Mouse (Mus musculus) kidney, embryonic 16.5 days (tissue): ENCODE measurements around the gene Fhl3. TPM values are rescaled to one million over a fixed set of nuclear protein-coding genes. Genes with fewer than 3 reads are reported as not detected.
A peak's percentile ranks its signal among the peaks of the same experiment; 100 is the strongest.

Source experiments
- ATAC-seq: fragments of 200-750 bp; cut with Nextera tagmentation; 2 replicates; pipeline ENCODE4 v1.8.0; 2017; ENCODE audit warnings: moderate TSS enrichment; ENCODE audit not compliant: low FRiP score, low TSS enrichment
- H3K27ac ChIP-seq: fragments of 300-500 bp; sonication (generic); 2 replicates; pipeline ENCODE4 v1.5.1; 2014; ENCODE audit warnings: low read length
- H3K27me3 ChIP-seq: fragments of 300-500 bp; sonication (generic); 2 replicates; pipeline ENCODE4 v1.6.1; 2014; ENCODE audit warnings: low read length, control low read depth, mixed read lengths; ENCODE audit not compliant: insufficient read depth
- H3K36me3 ChIP-seq: fragments of 300-500 bp; sonication (generic); 2 replicates; pipeline ENCODE4 v1.6.1; 2014; ENCODE audit warnings: low read length, control low read depth, mixed read lengths; ENCODE audit not compliant: insufficient read depth
- H3K4me1 ChIP-seq: fragments of 300-500 bp; sonication (generic); 2 replicates; pipeline ENCODE4 v1.6.1; 2014; ENCODE audit warnings: low read length, control low read depth, mixed read lengths; ENCODE audit not compliant: insufficient read depth
- H3K4me2 ChIP-seq: fragments of 300-500 bp; sonication (generic); replicated peaks from 2 replicates; pipeline ENCODE4 v1.6.1; 2014; ENCODE audit warnings: low read depth, low read length
- H3K4me3 ChIP-seq: fragments of 300-500 bp; sonication (generic); 2 replicates; pipeline ENCODE4 v1.5.1; 2014; ENCODE audit warnings: mild to moderate bottlenecking, low read length
- H3K9ac ChIP-seq: fragments of 300-500 bp; sonication (generic); replicated peaks from 2 replicates; pipeline ENCODE4 v1.6.1; 2014; ENCODE audit warnings: low read length
- H3K9me3 ChIP-seq: fragments of 300-500 bp; sonication (generic); 2 replicates; pipeline ENCODE4 v1.6.1; 2016; ENCODE audit warnings: low read length, control low read depth
- WGBS: fragments of 180-500 bp; shearing (Covaris S2); extraction: QIAGEN DNeasy Blood & Tissue Kit; methylation state at CpG from one replicate; pipeline ENCODE4 v1.1.7; 2014; 5-methylcytosine and 5-hydroxymethylcytosine counted together
- polyA plus RNA-seq: library from polyadenylated mRNA; unstranded; fragments of >200 nt; fragmentation: Nextera tagmentation; extraction: Ambion mirVana; gene quantifications from 2 replicates; pipeline ENCODE4 v1.2.1, GENCODE M21; 2015

Gene Fhl3
- polyA plus RNA-seq, 1 experiment from 2014 or later, result 6.6 TPM

GRCm38 (mm10) chr4:124675958-124676357, 24.5 kb upstream of the Fhl3 start:
- H3K36me3 ChIP-seq, result peaks cover 35% of the 10 kb centered on the region
- H3K9me3 ChIP-seq, result no peaks in the 10 kb centered on the region
- H3K4me2 ChIP-seq, result no peak overlapping the region
- no peak for ATAC-seq
- H3K27ac ChIP-seq, result no peak overlapping the region
- no peak overlapping the region for H3K4me3 ChIP-seq
- WGBS, result 86% methylated on average over 6 of the region's 6 CpGs
- H3K27me3 ChIP-seq, result peaks cover 23% of the 10 kb centered on the region
- H3K9ac ChIP-seq, result no peak overlapping the region
- H3K4me1 ChIP-seq, result peaks cover 15% of the 10 kb centered on the region

GRCm38 (mm10) chr4:124682270-124682669, 18.2 kb upstream of the Fhl3 start:
- Histone ChIP-seq H3K27me3 (no peaks in the 10 kb centered on the region), H3K27ac (no peak overlapping the region), H3K36me3 (peaks cover 62% of the 10 kb centered on the region), H3K4me1 (no peaks in the 10 kb centered on the region), H3K9me3 (no peaks in the 10 kb centered on the region), H3K9ac (no peak overlapping the region), H3K4me3 (no peak overlapping the region), H3K4me2 (no peak overlapping the region)
- WGBS, result 49% methylated on average over 7 of the region's 7 CpGs
- no peak for ATAC-seq

DNA sequence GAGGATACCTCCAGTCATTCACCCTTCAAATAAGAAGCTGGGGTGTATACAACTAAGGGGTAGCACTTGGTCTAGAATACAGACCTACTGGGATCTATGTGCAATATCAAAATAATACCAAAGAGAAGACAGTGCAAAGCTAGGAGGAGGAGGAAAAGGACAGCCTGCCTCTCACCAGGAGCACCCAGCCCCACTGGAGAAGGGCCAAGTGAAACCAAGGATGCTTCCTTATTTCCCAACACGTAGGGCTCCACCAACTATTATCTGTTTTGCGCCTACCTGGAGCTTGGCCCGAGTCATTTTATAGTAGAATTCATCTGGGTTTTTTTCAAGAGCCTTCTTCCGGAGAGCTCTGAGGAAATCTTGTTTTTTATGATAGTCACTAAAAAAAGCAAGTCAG, 17.0 kb upstream of the Fhl3 start:
- no peak overlapping the region for H3K4me3 ChIP-seq
- peaks cover 55% of the 10 kb centered on the region for H3K36me3 ChIP-seq
- H3K9me3 ChIP-seq, result no peaks in the 10 kb centered on the region
- H3K4me2 ChIP-seq, result no peak overlapping the region
- 89% methylated on average over 4 of the region's 4 CpGs for WGBS
- no peak overlapping the region for H3K27ac ChIP-seq
- no peaks in the 10 kb centered on the region for H3K27me3 ChIP-seq
- no peak for ATAC-seq
- no peak overlapping the region for H3K9ac ChIP-seq
- H3K4me1 ChIP-seq, result no peaks in the 10 kb centered on the region

GRCm38 (mm10) chr4:124685004-124685403, 15.5 kb upstream of the Fhl3 start:
- no peak overlapping the region for H3K27ac ChIP-seq

GRCm38 (mm10) chr4:124685453-124685852, 15.0 kb upstream of the Fhl3 start:
- Histone ChIP-seq H3K9me3 (no peaks in the 10 kb centered on the region), H3K4me1 (no peaks in the 10 kb centered on the region), H3K27ac (no peak overlapping the region), H3K36me3 (peaks cover 36% of the 10 kb centered on the region), H3K4me3 (no peak overlapping the region), H3K9ac (no peak overlapping the region), H3K27me3 (no peaks in the 10 kb centered on the region), H3K4me2 (no peak overlapping the region)
- 61% methylated on average over 8 of the region's 8 CpGs for WGBS
- no peak for ATAC-seq

More at GRCm38 (mm10) chr4:124685004-124685403, 15.5 kb upstream of the Fhl3 start:
- Histone ChIP-seq H3K4me2 (no peak overlapping the region), H3K36me3 (peaks cover 41% of the 10 kb centered on the region), H3K4me1 (no peaks in the 10 kb centered on the region), H3K4me3 (no peak overlapping the region), H3K9ac (no peak overlapping the region), H3K9me3 (no peaks in the 10 kb centered on the region), H3K27me3 (no peaks in the 10 kb centered on the region)
- no peak for ATAC-seq
- 47% methylated on average over 4 of the region's 4 CpGs for WGBS

DNA sequence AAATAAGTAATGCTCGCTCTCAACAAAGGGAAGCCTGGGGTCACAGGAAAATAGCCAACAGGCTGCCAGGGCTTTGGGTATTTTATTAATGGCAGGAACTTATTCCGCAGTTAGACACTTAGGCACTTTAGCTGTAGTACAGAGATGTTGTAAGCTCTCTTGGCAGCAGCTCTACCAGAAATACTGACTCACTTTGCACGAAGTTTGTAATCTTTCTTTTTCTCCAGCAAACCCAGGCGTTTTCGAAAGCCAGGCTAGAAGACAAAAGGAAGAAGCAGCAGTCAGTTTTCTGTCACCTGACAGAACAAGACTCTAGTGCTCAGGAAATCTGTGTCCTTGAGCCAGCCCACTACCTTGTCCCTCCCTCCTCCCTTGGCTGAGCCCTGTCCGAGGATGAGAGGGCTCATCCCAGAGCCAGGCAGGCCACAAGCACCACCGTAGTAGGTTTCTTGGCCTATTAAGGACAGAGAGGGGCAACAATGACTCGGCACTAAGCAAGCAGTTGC, 14.6 kb upstream of the Fhl3 start:
- H3K9me3 ChIP-seq, result no peaks in the 10 kb centered on the region
- no peak overlapping the region for H3K27ac ChIP-seq
- peaks cover 31% of the 10 kb centered on the region for H3K36me3 ChIP-seq
- H3K4me3 ChIP-seq, result no peak overlapping the region
- no peak for ATAC-seq
- H3K27me3 ChIP-seq, result no peaks in the 10 kb centered on the region
- peaks cover 4% of the 10 kb centered on the region; the same call in 1 of the 2 replicates for H3K4me1 ChIP-seq
- WGBS, result 62% methylated on average over 8 of the region's 8 CpGs
- H3K9ac ChIP-seq, result no peak overlapping the region
- no peak overlapping the region for H3K4me2 ChIP-seq

DNA sequence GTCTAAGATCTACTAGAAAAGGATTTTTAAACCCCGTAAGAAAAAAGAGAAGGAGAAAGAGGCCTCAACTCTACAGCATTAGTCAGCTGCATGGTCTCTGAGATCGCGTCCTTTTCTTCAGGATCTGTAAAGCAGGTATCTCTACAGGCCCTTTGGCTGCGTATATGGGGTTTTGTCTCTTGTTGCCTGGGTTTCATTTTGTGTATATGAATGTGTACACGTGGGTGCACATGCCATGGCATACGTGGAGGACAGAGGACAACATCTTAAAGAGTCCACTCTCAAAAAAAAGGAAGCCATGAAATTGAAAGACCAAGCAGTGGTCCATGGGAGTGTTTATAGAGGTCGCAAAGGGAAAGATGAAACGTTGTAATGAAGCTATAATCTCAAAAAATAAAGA, 9.0 kb upstream of the Fhl3 start:
- no peak overlapping the region for H3K4me3 ChIP-seq
- H3K9ac ChIP-seq, result no peak overlapping the region
- 0 out of 2 replicates have a peak overlapping the region, but pooled peaks have one; percentile 10 for H3K4me2 ChIP-seq
- ATAC-seq, result no peak
- H3K36me3 ChIP-seq, result no peaks in the 10 kb centered on the region
- H3K4me1 ChIP-seq, result peaks cover 29% of the 10 kb centered on the region
- H3K27me3 ChIP-seq, result no peaks in the 10 kb centered on the region
- H3K27ac ChIP-seq, result peak overlapping the region; percentile 1; the same call in 1 of the 2 replicates
- WGBS, result 85% methylated on average over 8 of the region's 8 CpGs
- H3K9me3 ChIP-seq, result no peaks in the 10 kb centered on the region

- H3K9ac ChIP-seq, result peak overlapping the region; percentile 87
- H3K4me1 ChIP-seq, result peaks cover 29% of the 10 kb centered on the region
- H3K4me3 ChIP-seq, result peak overlapping the region; percentile 85
- H3K9me3 ChIP-seq, result no peaks in the 10 kb centered on the region
- peak overlapping the region; percentile 66 for H3K4me2 ChIP-seq
- H3K27me3 ChIP-seq, result no peaks in the 10 kb centered on the region
- no peak for ATAC-seq
- H3K36me3 ChIP-seq, result no peaks in the 10 kb centered on the region
- WGBS, result 62% methylated on average over 3 of the region's 3 CpGs
- no peak overlapping the region for H3K27ac ChIP-seq
These were observed 8.1 kb upstream of the Fhl3 start for GRCm38 (mm10) chr4:124692416-124692861.

DNA sequence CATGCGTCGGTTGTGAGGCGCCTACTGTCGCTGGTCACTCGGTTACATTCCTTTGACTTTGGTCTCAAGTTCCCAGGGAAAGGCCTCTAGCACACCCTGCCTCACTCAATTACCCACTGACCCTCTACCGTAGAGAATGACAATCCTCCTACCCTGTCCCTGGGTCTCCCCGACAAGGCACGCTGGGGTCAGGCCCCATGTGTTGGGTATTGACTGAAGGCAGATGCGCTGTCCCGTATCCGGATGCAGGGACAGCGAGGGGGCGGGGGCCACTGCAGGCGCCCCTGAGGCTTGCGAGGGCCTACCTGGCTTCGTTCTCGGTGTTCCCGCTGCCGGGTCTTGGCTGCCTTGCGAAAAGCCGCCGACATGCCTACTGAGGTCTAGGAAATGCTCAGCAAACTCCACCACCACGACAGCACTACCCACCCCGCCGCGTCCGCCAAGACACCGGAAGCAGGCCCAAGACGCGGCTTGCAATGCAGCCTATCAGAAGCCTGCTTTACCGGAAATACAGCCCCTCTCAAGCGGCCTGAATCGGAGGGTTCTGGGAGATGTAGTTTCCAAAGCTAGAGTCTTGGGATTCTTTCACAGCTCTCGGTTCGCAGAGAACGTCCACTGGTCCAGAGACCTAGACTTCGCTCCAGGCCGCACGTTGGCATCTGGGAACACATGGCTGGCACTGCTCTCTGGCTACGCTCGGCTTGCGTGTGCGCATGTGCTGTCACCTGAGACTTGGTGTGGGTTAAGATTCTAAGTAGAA, 7.2 kb upstream of the Fhl3 start, which contains the start of gene Utp11:
TSS of gene Utp11 (minus strand) at position 466 of the 760 bp plus-strand sequence.
- H3K27ac ChIP-seq, result peak within 1 kb of the TSS; percentile 69
- ATAC-seq, result peak; percentile 95

DNA sequence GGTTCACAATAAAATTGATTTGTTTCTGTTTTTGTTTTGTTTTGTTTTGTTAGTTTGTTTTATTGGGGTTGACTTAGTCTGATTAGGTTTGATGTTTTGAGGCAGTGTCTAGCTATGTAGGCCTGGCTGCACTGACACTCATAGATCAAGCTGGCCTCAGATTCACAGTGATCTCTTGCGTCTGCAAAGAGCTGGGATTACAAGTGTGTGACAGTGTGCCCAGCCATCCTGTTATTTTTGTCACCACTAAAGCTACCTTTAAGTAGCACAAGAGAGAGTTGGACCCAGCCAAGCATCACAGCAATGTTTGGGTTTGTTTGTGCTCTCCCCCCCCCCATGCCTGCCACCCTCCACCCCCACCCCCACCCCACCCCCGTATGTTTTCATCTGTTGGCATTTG, 5.9 kb upstream of the Fhl3 start:
- no peak overlapping the region for H3K4me2 ChIP-seq
- H3K4me3 ChIP-seq, result no peak overlapping the region
- no peak for ATAC-seq
- no peak overlapping the region for H3K27ac ChIP-seq
- no peaks in the 10 kb centered on the region for H3K9me3 ChIP-seq
- no peaks in the 10 kb centered on the region for H3K36me3 ChIP-seq
- peaks cover 32% of the 10 kb centered on the region for H3K4me1 ChIP-seq
- H3K27me3 ChIP-seq, result no peaks in the 10 kb centered on the region
- 55% methylated on average over 2 of the region's 2 CpGs for WGBS
- H3K9ac ChIP-seq, result no peak overlapping the region

More for the DNA sequence above, 7.2 kb upstream of the Fhl3 start, which contains the start of gene Utp11:
- Histone ChIP-seq H3K4me3 (peak within 1 kb of the TSS; percentile 85), H3K4me2 (peak within 1 kb of the TSS; percentile 66), H3K36me3 (no peaks in the 10 kb centered on the region), H3K27me3 (no peaks in the 10 kb centered on the region), H3K9me3 (no peaks in the 10 kb centered on the region), H3K4me1 (peaks cover 29% of the 10 kb centered on the region), H3K9ac (peak within 1 kb of the TSS; percentile 87)
- WGBS, result under 1% methylated on average over 43 of the region's 43 CpGs
